Mouse (Mus musculus) urinary bladder, postnatal 36 days (tissue): ENCODE data around the gene Gpr108.

Experiments used
- DNase-seq, 2 experiments: peaks; one replicate each; pipeline ENCODE4 v3.0.0; 2022; ENCODE audit warnings: low spot score in 2 of 2, mixed read lengths in 1 of 2

The Gpr108 gene

GRCm38 (mm10) chr17:57245311-57245929 lies 2.8 kb downstream of the Gpr108 start:
- no peak for DNase-seq

- DNase-seq, result no peak
These were observed 4.4 kb downstream of the Gpr108 start for GRCm38 (mm10) chr17:57243650-57244370.

GRCm38 (mm10) chr17:57237181-57237580 lies 11.1 kb downstream of the Gpr108 start:
- no peak for DNase-seq

DNA sequence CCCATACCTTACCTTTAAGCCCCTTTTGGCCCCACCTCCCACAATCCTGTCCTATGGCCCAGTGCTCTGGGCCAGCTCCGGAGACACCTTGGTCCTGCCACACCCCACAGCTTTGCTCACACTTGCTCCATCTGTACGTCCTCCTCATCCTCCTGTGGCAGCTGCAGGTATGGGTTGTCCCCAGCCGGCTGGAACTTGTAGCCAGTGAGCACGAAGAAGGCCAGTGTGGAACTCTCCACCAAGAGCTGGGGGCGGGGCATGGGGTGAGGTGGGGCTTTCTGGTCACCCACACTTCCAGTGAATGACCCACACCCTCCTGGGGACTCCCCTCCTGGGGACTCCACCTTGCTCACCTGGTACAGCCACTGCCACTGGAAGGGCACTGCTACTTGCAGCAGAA lies 12.4 kb downstream of the Gpr108 start:
- no peak for DNase-seq

GRCm38 (mm10) chr17:57234254-57234928 lies 13.9 kb downstream of the Gpr108 start:
- no peak for DNase-seq

- no peak for DNase-seq
These were observed 15.2 kb downstream of the Gpr108 start for GRCm38 (mm10) chr17:57233038-57233437.

GRCm38 (mm10) chr17:57232200-57232599 lies 16.0 kb downstream of the Gpr108 start:
- DNase-seq, result no peak

DNA sequence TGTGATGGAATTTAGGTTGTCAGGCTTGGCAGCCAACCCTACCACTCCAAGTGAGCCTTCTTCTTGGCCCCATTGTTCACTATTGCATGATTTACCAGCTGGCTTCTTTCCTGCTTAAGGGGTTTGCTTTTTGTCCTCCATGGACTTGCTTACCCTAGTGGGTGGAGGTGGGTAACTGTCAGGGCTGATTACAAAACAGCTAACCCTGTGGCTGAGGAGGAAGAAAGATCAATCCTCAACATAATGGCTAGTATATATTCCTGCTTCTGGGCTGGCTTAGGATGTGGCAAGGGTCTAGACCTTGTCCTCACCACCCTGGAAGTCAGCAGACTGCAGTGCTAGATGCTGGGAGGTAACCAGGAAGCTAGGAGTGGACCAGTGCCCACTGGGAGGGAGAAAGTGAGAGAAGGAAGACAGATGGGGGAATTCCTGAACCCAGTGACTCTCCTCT lies 16.9 kb downstream of the Gpr108 start:
- DNase-seq, result peak; percentile 26 to 54

GRCm38 (mm10) chr17:57230728-57231125 lies 17.5 kb downstream of the Gpr108 start:
- peak; percentile 15 to 40 for DNase-seq

DNA sequence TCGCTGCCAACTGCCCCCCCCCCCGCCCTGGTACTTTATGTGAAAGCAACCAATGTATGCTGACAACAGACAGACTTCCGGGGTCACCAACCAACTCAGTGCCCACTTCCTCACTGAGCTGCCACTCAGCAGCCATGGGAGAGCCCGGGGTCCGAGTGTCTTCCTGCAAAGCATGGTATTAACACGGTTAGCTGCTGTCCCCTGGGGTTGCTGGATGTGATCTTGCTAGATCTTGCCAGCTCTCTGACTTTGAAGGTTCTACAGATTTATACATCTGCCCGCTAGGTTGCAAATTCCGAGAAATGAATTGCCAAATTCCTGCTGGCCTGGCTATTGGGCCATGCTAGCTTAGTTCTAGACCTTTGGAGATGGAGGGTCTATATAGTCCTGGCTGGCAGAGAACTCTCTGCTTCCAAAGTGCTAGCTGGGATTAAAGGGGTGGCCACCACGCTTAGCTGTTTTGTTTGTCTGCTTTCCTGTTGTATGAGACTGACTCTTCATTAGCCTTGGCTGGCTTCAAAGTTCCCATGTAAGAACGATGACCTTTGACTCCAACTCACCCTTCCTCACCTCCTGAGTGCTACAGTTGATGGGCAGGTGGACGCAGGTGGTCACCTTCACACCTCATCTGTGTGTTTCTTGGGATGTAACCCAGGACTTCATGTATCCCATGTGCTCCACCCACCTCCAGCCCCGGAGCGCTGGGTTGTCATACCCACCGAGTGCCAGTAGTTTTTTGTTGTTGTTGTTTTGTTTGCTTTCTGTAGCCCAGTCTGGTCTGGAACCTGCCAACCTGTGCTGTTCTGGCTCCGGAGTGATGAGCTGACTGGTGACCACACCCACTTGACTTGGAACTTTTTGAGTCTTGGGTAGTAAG lies 18.2 kb downstream of the Gpr108 start:
- no peak for DNase-seq

DNA sequence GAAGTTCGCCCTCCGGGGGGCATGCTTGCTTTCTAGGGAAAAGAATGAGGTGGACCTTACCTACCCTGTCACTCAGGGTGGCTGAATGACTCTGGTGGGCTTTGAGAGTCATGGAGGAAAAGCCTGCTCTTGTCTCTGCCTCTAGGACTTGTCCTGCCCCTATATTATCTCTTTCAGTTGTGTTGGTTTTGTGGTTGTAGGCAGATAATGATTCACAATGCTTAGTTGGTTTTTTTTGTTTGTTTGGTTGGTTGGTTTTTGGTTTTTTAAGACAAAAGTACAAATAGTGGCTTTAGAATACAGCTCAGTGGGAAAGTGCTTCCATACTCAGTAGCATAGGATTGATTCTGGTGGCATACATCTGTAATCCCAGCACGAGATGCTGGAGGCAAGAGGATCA lies 19.4 kb downstream of the Gpr108 start:
- DNase-seq, result no peak

DNA sequence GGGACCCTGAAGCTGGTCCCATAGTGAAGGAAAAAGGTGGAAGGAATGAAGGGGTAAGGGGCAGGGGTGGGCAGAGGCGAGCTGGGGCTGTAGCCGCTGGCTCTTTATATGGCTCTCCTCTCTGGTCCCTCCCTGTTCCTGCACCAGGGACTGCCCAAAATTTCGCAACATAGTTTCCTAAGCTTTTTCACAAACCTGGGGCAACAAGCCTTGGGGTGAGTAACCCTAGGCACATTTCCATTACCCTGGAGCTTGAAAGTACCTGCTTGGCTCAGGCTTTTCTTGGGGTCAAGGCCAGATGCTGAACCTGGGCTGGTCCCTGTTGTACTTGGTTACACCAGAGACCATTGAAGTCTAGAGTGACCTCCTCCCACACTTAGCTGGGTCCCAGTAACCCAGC lies 20.2 kb downstream of the Gpr108 start, which contains the start of gene C3:
TSS of gene C3 (minus strand) at position 123 of the 400 bp plus-strand sequence.
- DNase-seq, result peak; percentile 10 to 64

GRCm38 (mm10) chr17:57227468-57227867 lies 20.8 kb downstream of the Gpr108 start:
- DNase-seq, result no peak

DNA sequence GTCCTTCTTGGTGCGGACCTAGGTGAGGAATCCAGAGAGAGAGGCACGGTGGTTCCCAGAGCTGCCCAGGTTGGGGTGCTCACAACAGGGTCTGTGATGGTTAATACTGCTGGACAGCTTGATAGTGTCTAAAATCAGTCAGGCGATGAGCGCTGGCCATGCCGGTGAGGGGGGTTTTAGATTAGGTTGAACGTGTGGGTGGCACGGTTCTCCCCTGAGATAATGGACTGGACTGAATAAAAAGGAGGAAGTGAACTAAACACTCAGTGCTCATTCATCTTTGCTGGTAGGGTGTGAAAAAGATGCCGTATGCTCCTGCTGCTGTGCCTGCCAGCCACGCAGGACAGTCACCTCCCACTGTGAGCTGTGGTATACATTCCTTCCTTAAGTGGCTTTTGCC lies 24.9 kb downstream of the Gpr108 start:
- DNase-seq, result no peak

GRCm38 (mm10) chr17:57221911-57222310 lies 26.3 kb downstream of the Gpr108 start:
- DNase-seq, result no peak

- DNase-seq, result peak in 1 of 2 experiments; percentile 18
These were observed 28.4 kb downstream of the Gpr108 start for GRCm38 (mm10) chr17:57219884-57220207.

DNA sequence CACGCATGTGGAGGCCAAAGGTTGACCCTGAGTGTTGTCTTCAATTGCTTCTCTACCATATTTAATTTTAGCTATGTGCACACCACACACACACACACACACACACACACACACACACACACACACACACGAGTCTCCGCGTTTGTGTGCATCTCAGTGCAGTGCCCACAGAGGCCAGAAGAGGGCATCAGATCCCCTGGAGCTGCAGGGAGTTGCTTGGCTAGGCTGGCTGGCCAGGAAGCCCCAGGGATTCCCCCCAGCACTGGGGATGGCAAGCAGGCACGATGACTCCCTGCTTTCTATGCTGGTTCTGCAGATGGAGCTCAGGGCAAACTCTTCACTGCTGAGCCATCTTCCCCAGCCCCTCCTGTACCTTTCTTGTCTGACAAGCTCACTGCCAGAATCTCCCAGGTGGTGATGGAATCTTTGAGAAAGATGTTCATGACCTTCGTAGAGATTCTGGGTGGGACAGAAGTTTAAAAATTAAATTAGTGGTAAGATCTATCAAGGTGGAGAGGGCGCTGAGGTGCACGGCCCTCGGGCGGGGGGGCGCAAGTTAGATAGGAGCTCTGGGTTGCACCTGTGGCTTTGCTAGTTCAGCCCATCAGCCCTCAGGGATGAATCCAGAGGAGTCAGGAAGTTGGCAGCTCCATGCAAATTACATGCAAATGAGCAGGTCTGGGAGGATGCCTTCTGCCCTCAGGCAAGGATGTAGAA lies 28.9 kb downstream of the Gpr108 start:
- peak; percentile 55 to 73 for DNase-seq

GRCm38 (mm10) chr17:57218335-57218900 lies 29.8 kb downstream of the Gpr108 start:
- no peak for DNase-seq

- DNase-seq, result no peak
These were observed 33.4 kb downstream of the Gpr108 start for GRCm38 (mm10) chr17:57214676-57215387.

DNA sequence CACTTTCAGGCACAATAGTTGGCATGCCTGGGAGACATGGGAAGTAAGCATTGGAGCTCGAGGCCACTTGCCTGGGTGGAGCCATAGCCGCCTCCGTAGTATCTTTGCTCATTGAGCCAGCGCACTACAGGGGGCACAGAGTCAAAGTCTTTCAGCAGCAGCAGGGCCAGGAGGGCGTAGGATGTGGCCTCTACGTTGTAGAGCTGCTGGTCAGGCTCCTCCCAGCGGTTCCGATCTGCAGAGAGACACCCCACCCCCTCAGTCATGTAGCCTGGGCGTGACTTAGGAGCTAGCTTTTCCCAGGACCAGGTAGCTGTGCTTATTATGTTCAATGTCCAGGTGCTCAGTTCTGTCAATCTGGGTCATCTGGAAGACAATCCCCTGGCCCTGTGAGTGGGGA lies 36.7 kb downstream of the Gpr108 start:
- no peak for DNase-seq
